Mouse (Mus musculus): ENCODE data around the gene Ap2a1. TPM values are rescaled to one million over a fixed set of nuclear protein-coding genes. Genes with fewer than 3 reads are reported as not detected.
A peak's percentile ranks its signal among the peaks of the same experiment; 100 is the strongest.

Gene Ap2a1
- polyA plus RNA-seq, 1 experiment from 2014 or later: 74.8 TPM

DNA sequence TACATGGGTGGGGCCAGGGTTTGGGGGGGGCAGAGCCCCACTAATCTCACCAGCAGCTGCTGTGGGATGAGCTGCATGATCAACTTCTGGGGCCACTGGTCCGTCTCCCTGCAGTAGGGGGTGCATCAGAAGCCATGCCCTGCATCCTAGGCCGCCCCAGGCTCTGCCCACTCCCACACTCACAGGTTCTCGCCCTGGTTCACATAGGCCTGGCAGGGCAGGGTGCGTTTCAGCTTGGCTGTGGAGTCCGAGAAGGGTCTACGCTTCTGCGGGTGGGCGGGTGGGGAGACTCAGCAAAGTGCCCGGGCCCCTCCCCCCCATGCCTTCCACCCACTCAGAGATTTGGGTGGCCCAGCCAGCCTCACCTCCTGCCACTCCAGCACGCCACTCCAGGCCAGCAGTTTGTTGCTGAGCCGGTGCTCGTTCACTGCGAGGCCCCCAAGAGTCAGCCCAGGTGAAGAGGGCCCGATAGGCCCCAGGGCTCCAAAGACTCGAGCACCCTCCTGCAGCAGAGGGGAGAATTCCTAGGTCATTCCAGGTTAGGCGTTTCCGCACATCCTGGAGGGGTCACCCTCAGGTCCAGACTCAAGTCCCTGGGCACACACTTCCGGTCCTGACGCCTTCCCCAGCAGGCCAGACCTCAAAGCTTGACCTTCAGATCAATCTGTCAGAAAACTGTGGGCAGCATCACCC is 62.1 kb downstream of the Ap2a1 start:
- peaks cover 26% of the 10 kb centered on the region for H3K36me3 ChIP-seq (ENCODE audit: control insufficient read depth, insufficient read depth, low read length)
- no peaks in the 10 kb centered on the region for H3K27me3 ChIP-seq (ENCODE audit: control insufficient read depth, insufficient read depth, low read length)

DNA sequence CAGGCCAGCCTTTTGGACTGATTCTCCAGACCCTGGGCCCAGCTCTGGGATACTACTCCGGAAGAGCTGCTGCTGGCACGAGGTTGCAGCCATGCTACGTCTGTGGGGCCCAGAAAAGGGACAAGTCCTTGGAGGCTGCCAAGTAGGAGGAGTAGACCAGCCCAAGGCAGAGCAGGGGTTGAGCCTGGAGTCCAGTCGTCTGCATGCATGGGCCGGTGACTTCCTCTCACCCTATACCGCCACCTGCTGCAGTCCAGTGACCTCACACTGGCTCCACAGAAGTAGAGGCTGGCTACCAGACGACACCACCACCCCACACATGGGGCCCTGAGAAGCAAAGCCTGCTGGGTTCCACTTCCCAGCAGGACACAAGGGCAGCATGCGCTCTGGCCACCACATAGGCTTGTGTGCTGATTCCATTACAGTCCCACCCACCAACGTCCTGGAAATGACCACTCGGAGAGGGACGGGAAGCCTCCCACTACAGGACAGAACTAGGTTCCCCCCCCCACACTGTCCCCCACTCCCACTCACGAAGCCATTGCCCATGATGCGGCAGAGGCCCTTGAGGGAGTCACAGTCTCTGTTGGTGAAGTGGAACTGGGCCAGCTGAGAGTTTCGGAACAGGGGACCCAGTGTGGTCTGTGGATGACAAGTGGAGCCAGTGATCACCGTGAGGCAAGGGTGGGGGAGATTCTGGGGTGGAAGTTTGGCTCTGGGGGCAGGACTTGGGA is 62.9 kb downstream of the Ap2a1 start:
- H3K36me3 ChIP-seq (ENCODE audit: control insufficient read depth, insufficient read depth, low read length): peaks cover 26% of the 10 kb centered on the region
- H3K9ac ChIP-seq (ENCODE audit: low read length): no peak overlapping the region
- no peak overlapping the region for H3K4me2 ChIP-seq
- H3K27ac ChIP-seq (ENCODE audit: low read depth, low read length): no peak overlapping the region
- H3K4me3 ChIP-seq (ENCODE audit: low read depth, low read length): no peak overlapping the region
- no peak for ATAC-seq (ENCODE audit: low FRiP score)
- 75% methylated on average over 15 of the region's 15 CpGs for WGBS
- no peaks in the 10 kb centered on the region for H3K27me3 ChIP-seq (ENCODE audit: control insufficient read depth, insufficient read depth, low read length)
- DNase-seq (ENCODE audit: low spot score, missing footprints): peak; percentile 78
- peaks cover 28% of the 10 kb centered on the region for H3K4me1 ChIP-seq (ENCODE audit: control insufficient read depth, insufficient read depth, low read length)
- no peaks in the 10 kb centered on the region for H3K9me3 ChIP-seq (ENCODE audit: control insufficient read depth, low read length)

More for the DNA sequence above, 62.1 kb downstream of the Ap2a1 start:
- Histone ChIP-seq H3K9me3 (ENCODE audit: control insufficient read depth, low read length) (no peaks in the 10 kb centered on the region), H3K27ac (ENCODE audit: low read depth, low read length) (no peak overlapping the region), H3K4me1 (ENCODE audit: control insufficient read depth, insufficient read depth, low read length) (peaks cover 28% of the 10 kb centered on the region), H3K4me3 (ENCODE audit: low read depth, low read length) (peak overlapping the region; percentile 97), H3K4me2 (peak overlapping the region; percentile 92), H3K9ac (ENCODE audit: low read length) (no peak overlapping the region)
- ATAC-seq (ENCODE audit: low FRiP score): no peak
- DNase-seq (ENCODE audit: low spot score, missing footprints): no peak
- 73% methylated on average over 18 of the region's 19 CpGs for WGBS

DNA sequence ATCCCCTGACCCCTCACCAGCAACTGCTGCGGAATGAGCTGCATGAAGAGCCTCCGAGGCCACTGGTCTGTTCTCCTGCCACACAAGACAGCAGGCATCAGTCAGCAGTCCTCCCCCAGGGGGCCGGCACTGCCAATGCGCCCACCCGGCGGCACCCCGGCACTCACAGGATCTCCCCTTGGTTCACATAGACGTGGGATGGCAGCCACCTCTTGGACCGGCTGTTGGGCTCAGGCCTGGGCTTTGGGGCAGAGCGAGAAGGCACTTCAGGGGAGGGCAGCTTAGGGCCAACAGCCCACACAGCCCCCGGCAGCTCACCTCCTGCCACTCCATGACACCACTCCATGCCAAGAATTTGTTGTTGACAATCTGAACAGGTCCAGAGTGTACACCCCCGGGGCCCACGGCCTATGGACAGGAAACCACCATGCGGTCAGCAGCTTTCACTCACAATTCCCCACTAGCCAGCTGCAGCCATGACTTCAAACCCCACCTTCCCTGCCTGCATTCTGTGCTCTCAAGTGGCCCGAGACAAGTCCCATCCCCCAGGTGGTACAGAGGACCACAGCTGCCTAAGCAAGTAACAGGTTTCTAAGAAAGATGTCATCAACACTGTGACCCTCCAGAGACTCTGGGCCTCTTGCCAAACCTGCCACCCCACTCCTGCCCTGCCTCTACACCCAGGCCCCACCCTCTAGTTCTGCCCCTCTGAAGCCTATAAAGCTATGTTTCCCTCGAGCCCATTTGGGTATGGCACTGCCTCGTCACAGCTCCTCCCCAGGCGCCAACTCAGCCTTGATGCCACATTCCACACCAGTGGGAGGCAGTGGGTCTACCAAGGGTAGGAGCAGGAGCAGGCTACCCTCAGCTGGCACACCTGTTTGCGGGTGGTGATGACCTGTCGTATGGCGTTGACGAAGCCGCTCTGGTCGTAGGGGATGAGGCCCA is 64.4 kb downstream of the Ap2a1 start:
- Histone ChIP-seq H3K27me3 (ENCODE audit: control insufficient read depth, insufficient read depth, low read length) (no peaks in the 10 kb centered on the region), H3K4me3 (ENCODE audit: low read depth, low read length) (no peak overlapping the region), H3K4me2 (no peak overlapping the region), H3K9me3 (ENCODE audit: control insufficient read depth, low read length) (no peaks in the 10 kb centered on the region), H3K27ac (ENCODE audit: low read depth, low read length) (no peak overlapping the region), H3K4me1 (ENCODE audit: control insufficient read depth, insufficient read depth, low read length) (peaks cover 24% of the 10 kb centered on the region), H3K36me3 (ENCODE audit: control insufficient read depth, insufficient read depth, low read length) (peaks cover 26% of the 10 kb centered on the region), H3K9ac (ENCODE audit: low read length) (no peak overlapping the region)
- ATAC-seq (ENCODE audit: low FRiP score) (no peak), DNase-seq (ENCODE audit: low spot score, missing footprints) (peak; percentile 83)
- 88% methylated on average over 24 of the region's 24 CpGs for WGBS

DNA sequence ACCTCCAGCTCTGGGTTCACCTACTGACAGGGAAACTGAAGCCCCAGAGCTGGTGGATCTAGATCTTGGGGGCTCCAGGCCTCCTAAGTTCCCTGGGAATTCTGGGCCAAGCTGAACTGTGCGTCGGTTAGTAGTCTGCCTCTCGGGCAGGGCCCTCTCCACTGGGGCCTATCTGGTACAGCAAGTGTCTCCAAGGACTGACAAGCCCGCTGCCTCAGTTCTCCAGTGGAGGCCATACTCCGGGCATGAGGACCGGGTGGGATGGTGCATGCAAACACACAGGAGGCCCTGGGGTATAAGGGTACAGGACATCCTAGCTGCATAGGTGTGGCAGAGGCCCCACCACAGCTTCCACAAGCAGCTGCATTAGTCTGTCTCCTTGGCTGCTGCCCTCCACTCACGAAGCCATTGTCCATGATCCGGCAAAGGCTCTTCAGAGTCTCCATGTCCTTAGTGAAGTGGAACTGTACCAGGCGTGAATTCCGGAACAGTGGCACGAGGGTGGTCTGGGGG is 65.3 kb downstream of the Ap2a1 start:
- Histone ChIP-seq H3K4me1 (ENCODE audit: control insufficient read depth, insufficient read depth, low read length) (peaks cover 24% of the 10 kb centered on the region), H3K27me3 (ENCODE audit: control insufficient read depth, insufficient read depth, low read length) (no peaks in the 10 kb centered on the region), H3K27ac (ENCODE audit: low read depth, low read length) (no peak overlapping the region), H3K4me2 (no peak overlapping the region), H3K9ac (ENCODE audit: low read length) (no peak overlapping the region), H3K9me3 (ENCODE audit: control insufficient read depth, low read length) (no peaks in the 10 kb centered on the region), H3K4me3 (ENCODE audit: low read depth, low read length) (no peak overlapping the region), H3K36me3 (ENCODE audit: control insufficient read depth, insufficient read depth, low read length) (peaks cover 26% of the 10 kb centered on the region)
- ATAC-seq (ENCODE audit: low FRiP score) (no peak), DNase-seq (ENCODE audit: low spot score, missing footprints) (peak; percentile 84)
- WGBS: 94% methylated on average over 11 of the region's 11 CpGs

DNA sequence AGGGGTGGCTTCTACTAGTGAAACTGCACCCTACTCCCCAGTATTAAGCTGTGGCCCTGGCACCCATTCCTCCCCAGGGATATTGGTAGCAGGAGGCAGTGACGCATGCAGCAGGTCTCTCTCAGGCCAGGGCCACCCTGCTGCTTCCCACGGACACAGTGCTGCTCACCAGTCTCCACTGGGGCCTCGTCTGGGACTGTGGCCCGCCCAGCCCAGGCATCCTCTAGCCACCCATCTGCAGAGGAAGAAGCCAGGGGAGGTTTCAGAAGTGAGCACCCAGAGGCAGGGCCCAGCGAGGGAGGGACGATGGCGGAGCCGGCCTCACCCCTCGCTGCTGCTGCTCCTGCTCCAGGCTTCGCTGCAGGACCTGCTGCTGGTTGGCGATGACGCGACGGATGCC is 66.1 kb downstream of the Ap2a1 start:
- H3K9ac ChIP-seq (ENCODE audit: low read length): no peak overlapping the region
- peaks cover 25% of the 10 kb centered on the region for H3K4me1 ChIP-seq (ENCODE audit: control insufficient read depth, insufficient read depth, low read length)
- DNase-seq (ENCODE audit: low spot score, missing footprints) (peak; percentile 80), ATAC-seq (ENCODE audit: low FRiP score) (no peak)
- peaks cover 26% of the 10 kb centered on the region for H3K36me3 ChIP-seq (ENCODE audit: control insufficient read depth, insufficient read depth, low read length)
- H3K27ac ChIP-seq (ENCODE audit: low read depth, low read length): no peak overlapping the region
- H3K4me2 ChIP-seq: no peak overlapping the region
- no peaks in the 10 kb centered on the region for H3K9me3 ChIP-seq (ENCODE audit: control insufficient read depth, low read length)
- H3K4me3 ChIP-seq (ENCODE audit: low read depth, low read length): no peak overlapping the region
- WGBS: 90% methylated on average over 14 of the region's 14 CpGs
- H3K27me3 ChIP-seq (ENCODE audit: control insufficient read depth, insufficient read depth, low read length): no peaks in the 10 kb centered on the region

DNA sequence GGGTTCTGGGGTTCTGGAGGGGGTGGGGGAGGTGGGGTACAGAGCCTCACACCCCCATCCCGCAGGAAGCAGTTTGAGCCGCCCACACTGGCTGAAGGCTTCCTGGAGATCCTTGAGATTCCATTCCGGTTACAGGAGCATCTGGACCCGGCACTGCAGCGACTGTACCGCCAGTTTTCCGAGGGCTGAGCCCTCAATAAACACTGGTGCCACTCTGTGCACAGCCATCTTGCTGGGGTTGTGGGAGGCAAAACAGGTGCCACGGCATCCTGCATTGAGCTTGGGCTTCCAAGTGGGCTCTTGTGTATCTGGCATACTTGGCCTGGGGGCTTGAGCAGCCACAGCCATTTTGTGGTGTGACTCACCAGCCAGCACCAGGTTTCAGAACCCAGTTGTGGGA is 66.9 kb downstream of the Ap2a1 start:
- H3K4me1 ChIP-seq (ENCODE audit: control insufficient read depth, insufficient read depth, low read length): peaks cover 24% of the 10 kb centered on the region
- H3K27ac ChIP-seq (ENCODE audit: low read depth, low read length): no peak overlapping the region
- H3K9me3 ChIP-seq (ENCODE audit: control insufficient read depth, low read length): no peaks in the 10 kb centered on the region
- H3K4me2 ChIP-seq: no peak overlapping the region
- H3K36me3 ChIP-seq (ENCODE audit: control insufficient read depth, insufficient read depth, low read length): peaks cover 26% of the 10 kb centered on the region
- DNase-seq (ENCODE audit: low spot score, missing footprints) (peak; percentile 85), ATAC-seq (ENCODE audit: low FRiP score) (no peak)
- no peak overlapping the region for H3K4me3 ChIP-seq (ENCODE audit: low read depth, low read length)
- H3K27me3 ChIP-seq (ENCODE audit: control insufficient read depth, insufficient read depth, low read length): no peaks in the 10 kb centered on the region
- WGBS: 93% methylated on average over 8 of the region's 8 CpGs
- no peak overlapping the region for H3K9ac ChIP-seq (ENCODE audit: low read length)

DNA sequence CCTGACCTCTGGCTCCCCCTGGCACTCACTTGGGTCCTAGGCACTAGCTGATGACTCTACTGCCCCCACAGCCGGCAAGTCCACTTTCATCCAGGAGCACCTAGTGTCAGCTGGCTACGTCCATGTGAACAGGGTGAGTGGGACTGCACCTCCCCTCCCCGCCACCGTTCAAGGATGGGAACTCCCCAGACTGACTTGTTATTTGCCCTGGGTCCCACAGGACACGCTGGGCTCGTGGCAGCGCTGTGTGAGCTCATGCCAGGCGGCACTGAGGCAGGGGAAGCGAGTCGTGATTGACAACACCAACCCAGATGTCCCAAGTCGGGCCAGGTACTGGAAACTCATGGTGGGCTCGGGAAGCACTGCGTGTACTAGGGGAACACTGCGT is 67.9 kb downstream of the Ap2a1 start:
- peaks cover 16% of the 10 kb centered on the region for H3K4me1 ChIP-seq (ENCODE audit: control insufficient read depth, insufficient read depth, low read length)

DNA sequence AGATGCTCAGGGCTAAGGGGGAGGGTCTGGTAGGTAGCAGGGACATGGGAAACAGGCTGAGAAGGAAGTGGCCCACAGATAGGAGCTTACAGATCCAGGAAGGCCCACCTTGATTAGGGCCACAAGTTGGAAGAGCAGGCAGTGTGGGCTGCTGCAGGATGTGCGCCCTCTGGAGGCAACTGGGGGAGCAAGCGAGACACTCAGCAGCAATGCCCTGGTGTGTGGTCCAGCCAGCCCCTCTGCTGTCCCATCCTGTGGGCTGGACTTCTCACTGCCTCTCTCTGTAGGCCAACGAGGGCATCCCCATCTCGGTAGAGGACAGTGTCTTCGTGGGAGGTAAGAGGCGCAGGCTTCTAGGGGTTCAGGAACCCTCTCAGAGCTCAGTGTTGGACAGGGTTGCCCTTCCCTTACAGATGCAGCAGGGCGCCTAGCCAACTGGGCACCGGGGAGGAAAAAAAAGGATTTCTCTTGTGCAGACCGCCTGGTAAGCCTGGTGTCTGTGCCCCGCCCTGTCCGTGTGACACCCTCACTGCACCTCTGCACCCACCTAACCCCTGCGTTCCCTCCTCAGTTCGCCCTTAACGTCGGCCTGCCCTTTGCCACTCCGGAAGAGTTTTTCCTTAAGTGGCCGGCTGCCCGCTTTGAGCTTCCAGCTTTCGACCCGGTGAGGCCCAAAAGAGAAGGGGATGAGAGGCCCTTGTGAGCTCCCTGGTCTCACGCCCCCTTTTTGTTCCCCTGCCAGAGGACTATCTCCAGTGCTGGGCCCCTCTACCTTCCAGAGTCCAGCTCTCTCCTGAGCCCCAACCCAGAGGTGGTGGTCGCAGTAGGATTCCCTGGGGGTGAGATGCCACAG is 68.5 kb downstream of the Ap2a1 start:
- DNase-seq (ENCODE audit: low spot score, missing footprints) (peak; percentile 94), ATAC-seq (ENCODE audit: low FRiP score) (peak; percentile 56)
- H3K27ac ChIP-seq (ENCODE audit: low read depth, low read length): peak overlapping the region; percentile 20
- peaks cover 24% of the 10 kb centered on the region for H3K36me3 ChIP-seq (ENCODE audit: control insufficient read depth, insufficient read depth, low read length)
- H3K4me3 ChIP-seq (ENCODE audit: low read depth, low read length): peak overlapping the region; percentile 5; the same call in 1 of the 2 replicates
- WGBS: 61% methylated on average over 22 of the region's 22 CpGs
- no peaks in the 10 kb centered on the region for H3K9me3 ChIP-seq (ENCODE audit: control insufficient read depth, low read length)
- H3K9ac ChIP-seq (ENCODE audit: low read length): no peak overlapping the region
- peaks cover 15% of the 10 kb centered on the region for H3K4me1 ChIP-seq (ENCODE audit: control insufficient read depth, insufficient read depth, low read length)
- no peak overlapping the region; the same call in 1 of the 2 replicates for H3K4me2 ChIP-seq
- H3K27me3 ChIP-seq (ENCODE audit: control insufficient read depth, insufficient read depth, low read length): no peaks in the 10 kb centered on the region

More for the DNA sequence above, 67.9 kb downstream of the Ap2a1 start:
- Histone ChIP-seq H3K4me2 (no peak overlapping the region), H3K27ac (ENCODE audit: low read depth, low read length) (no peak overlapping the region; the same call in 1 of the 2 replicates), H3K9me3 (ENCODE audit: control insufficient read depth, low read length) (no peaks in the 10 kb centered on the region), H3K4me3 (ENCODE audit: low read depth, low read length) (no peak overlapping the region), H3K9ac (ENCODE audit: low read length) (no peak overlapping the region), H3K36me3 (ENCODE audit: control insufficient read depth, insufficient read depth, low read length) (peaks cover 26% of the 10 kb centered on the region), H3K27me3 (ENCODE audit: control insufficient read depth, insufficient read depth, low read length) (no peaks in the 10 kb centered on the region)
- ATAC-seq (ENCODE audit: low FRiP score) (no peak), DNase-seq (ENCODE audit: low spot score, missing footprints) (no peak)
- 86% methylated on average over 14 of the region's 14 CpGs for WGBS

Data from midbrain, embryonic 11.5 days (tissue).